Mouse (Mus musculus) cerebellum, adult 18-20 months (tissue): ENCODE results near the gene Gm3543.
"Not testable (repeated sequence)": the region's sequence is repeated elsewhere in the genome, so short reads cannot be mapped to it uniquely, and the experiment has no call there.

Experiments
- DNase-seq, 2 experiments: peaks; one replicate each; pipeline ENCODE4 v3.0.0; 2021

Gene Gm3543

DNA sequence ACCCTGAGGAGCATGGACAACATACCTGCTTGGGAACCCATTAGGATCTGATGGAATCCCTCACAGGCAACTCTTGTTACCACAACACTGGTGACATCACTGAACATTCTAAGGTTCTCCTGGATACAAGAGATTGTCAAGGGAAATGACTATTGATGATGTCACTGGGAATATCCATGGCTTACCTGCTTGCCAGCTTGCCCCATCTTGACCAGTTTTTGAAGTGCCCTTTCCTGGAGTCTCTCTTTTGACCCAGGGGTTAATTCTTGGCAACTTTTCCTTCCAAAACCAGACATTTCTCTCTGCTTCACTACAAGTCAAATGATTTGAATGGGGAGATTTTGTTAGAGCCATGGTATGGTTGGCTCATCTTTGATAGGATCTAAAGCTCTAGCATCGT is at the start of gene Gm3543:
Gene Gm3543 (minus strand): TSS at position 101 of the 400 bp plus-strand sequence.
- DNase-seq: not testable (repeated sequence)

DNA sequence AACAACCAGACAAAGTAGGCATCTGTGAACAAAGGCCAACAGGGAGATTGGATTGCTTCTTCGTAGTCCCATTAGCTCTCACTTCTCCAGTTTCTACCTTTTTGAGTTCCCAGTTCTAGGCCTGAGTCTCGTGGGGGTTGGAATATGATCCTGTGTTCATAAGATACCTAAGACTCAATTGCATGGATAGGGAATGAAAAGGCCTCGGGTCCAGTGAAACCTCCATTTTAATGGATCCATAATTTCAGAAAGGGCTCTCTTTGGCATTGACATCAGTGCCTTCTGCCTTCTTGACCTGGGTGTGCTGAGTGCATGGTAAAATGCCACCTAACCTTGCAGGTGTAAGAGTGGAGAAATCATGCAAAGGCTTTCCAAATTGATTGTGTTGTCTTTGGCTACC is 14.5 kb downstream of the Gm3543 start:
- not testable (repeated sequence) for DNase-seq

DNA sequence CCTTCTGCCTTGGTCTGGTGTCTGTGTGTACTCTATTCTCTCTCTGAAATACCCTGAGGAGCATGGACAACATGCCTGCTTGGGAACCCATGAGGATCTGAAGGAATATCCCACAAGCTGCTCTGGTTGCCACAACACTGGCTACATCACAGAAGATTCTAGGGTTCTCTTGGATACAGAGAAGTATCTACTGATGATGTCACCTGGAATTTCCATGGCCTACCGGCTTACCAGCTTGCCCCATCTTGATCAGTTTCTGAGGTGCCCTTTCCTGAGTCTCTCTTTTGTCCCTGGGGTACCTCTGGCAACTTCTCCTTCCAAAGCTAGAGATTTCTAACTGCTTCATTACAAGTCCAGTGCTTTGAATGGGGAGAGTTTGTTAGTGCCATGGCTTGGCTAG is 15.3 kb downstream of the Gm3543 start, which contains the start of gene Gm6401:
Gene Gm6401 (minus strand): TSS at position 101 of the 400 bp plus-strand sequence.
- DNase-seq: not testable (repeated sequence)

DNA sequence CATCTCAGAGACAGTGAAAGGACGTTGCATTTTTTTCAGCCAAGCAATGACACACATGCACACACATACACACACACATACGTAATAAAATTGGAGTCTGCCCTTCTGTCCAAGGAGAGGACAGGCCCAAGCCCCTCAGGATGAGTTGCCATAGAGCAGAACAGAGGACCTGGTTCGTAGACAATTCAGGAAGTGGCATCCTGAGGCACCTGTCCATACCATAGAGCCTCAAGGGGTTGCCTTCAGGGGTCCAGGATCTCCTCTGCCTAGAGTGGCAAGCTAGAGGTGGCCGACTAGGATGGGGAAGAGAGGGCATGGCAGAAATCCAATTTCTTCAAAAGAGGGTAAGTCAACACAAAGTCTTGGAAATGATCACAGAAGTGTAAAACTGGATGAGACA is 19.0 kb downstream of the Gm3543 start:
- DNase-seq: not testable (repeated sequence)

DNA sequence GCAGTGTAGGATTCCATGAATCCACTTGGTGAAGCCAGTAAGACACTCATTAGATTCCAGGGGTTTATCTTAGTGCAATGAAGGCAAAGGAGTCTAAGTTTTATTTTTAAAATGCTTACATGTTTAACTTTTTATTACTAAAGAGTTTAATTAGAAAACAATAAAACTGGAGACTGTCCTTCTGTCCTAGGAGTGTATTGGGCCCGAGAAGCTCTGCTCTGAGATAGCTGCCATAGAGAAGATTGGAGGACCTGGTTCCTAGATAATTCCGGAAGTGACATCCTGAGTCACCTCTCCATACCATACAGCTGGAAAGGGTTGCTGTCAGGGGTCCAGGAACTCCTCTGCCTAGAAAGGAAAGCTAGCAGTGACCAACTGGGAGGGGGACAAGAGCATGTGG is 39.4 kb downstream of the Gm3543 start, which contains the start of gene 1700024B05Rik:
Gene 1700024B05Rik (plus strand): TSS at position 301 of the 400 bp plus-strand sequence.
- DNase-seq: not testable (repeated sequence)
